Mouse (Mus musculus): ENCODE results near the gene Mfsd5. TPM values are rescaled to one million over a fixed set of nuclear protein-coding genes. Genes with fewer than 3 reads are reported as not detected.
A peak's percentile ranks its signal among the peaks of the same experiment; 100 is the strongest.

Gene Mfsd5
- total and polyA plus RNA-seq, 2 experiments from 2014 or later, result 59.3 to 63.5 TPM

- Histone ChIP-seq H3K27me3 (ENCODE audit: insufficient read depth, low read length) (peaks cover 25% of the 10 kb centered on the region), H3K9me3 (ENCODE audit: low read length) (no peaks in the 10 kb centered on the region), H3K36me3 (ENCODE audit: insufficient read depth, low read length) (no peaks in the 10 kb centered on the region), H3K4me1 (ENCODE audit: insufficient read depth, low read length) (peaks cover 8% of the 10 kb centered on the region; the same call in 1 of the 2 replicates), H3K9ac (replicated peaks; ENCODE audit: low read length, poor library complexity, severe bottlenecking) (peak overlapping the region; percentile 69), H3K4me3 (ENCODE audit: low read depth, low read length) (peak overlapping the region; percentile 50), H3K27ac (ENCODE audit: low read depth, low read length) (peak overlapping the region; percentile 48), H3K4me2 (ENCODE audit: low read depth, low read length, poor library complexity, severe bottlenecking) (peak overlapping the region; percentile 93)
- ATAC-seq (ENCODE audit: low FRiP score), result peak; percentile 81
- TF ChIP-seq CTCF (IDR thresholded peaks at IDR 0.05), result no peak
- DNase-seq (ENCODE audit: low spot score), result peak; percentile 82
- WGBS, result 1% methylated on average over 38 of the region's 44 CpGs
Observed at GRCm38 (mm10) chr15:102245891-102246741, 33.1 kb upstream of the Mfsd5 start.

DNA sequence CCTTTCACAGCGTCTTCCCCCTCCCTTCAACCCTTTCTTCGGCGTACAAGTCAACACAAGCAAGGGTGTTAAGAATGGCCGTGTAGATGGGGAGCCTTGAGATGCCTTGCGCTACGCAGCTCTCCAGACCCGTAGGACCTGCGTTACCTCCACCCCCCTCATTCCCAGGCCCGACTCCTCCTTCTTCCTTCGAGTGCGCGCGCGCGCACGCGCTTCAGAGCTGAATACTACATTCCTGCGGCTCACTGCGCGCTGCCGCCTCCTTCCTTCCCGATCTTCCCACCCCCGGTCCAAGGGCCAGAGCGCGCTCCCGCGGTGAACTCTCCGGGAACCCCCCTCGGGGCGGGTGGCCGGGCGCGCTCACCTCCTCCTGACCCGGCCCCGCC, 32.4 kb upstream of the Mfsd5 start:
- WGBS, result 0% methylated on average over 31 of the region's 35 CpGs
- H3K4me3 ChIP-seq (ENCODE audit: low read depth, low read length), result peak overlapping the region; percentile 50
- peaks cover 25% of the 10 kb centered on the region for H3K27me3 ChIP-seq (ENCODE audit: insufficient read depth, low read length)
- ATAC-seq (ENCODE audit: low FRiP score) (peak; percentile 78), DNase-seq (ENCODE audit: low spot score) (peak; percentile 94)
- H3K4me2 ChIP-seq (ENCODE audit: low read depth, low read length, poor library complexity, severe bottlenecking), result peak overlapping the region; percentile 93
- H3K9ac ChIP-seq (replicated peaks; ENCODE audit: low read length, poor library complexity, severe bottlenecking), result peak overlapping the region; percentile 69
- no peaks in the 10 kb centered on the region for H3K9me3 ChIP-seq (ENCODE audit: low read length)
- H3K4me1 ChIP-seq (ENCODE audit: insufficient read depth, low read length), result peaks cover 8% of the 10 kb centered on the region; the same call in 1 of the 2 replicates
- peak overlapping the region; percentile 59 for H3K27ac ChIP-seq (ENCODE audit: low read depth, low read length)
- no peak for TF ChIP-seq CTCF (IDR thresholded peaks at IDR 0.05)
- no peaks in the 10 kb centered on the region for H3K36me3 ChIP-seq (ENCODE audit: insufficient read depth, low read length)

- WGBS, result under 1% methylated on average over 51 of the region's 65 CpGs
- peak overlapping the region; percentile 93 for H3K4me2 ChIP-seq (ENCODE audit: low read depth, low read length, poor library complexity, severe bottlenecking)
- H3K27ac ChIP-seq (ENCODE audit: low read depth, low read length), result peak overlapping the region; percentile 59
- no peaks in the 10 kb centered on the region for H3K36me3 ChIP-seq (ENCODE audit: insufficient read depth, low read length)
- H3K27me3 ChIP-seq (ENCODE audit: insufficient read depth, low read length), result peaks cover 25% of the 10 kb centered on the region
- peak; percentile 14; the same call in 1 of the 2 replicates for ATAC-seq (ENCODE audit: low FRiP score)
- H3K9ac ChIP-seq (replicated peaks; ENCODE audit: low read length, poor library complexity, severe bottlenecking), result peak overlapping the region; percentile 69
- no peak for TF ChIP-seq CTCF (IDR thresholded peaks at IDR 0.05)
- peak; percentile 26 for DNase-seq (ENCODE audit: low spot score)
- peak overlapping the region; percentile 50 for H3K4me3 ChIP-seq (ENCODE audit: low read depth, low read length)
- H3K9me3 ChIP-seq (ENCODE audit: low read length), result no peaks in the 10 kb centered on the region
- peaks cover 8% of the 10 kb centered on the region; the same call in 1 of the 2 replicates for H3K4me1 ChIP-seq (ENCODE audit: insufficient read depth, low read length)
Observed at GRCm38 (mm10) chr15:102247252-102248130, 31.8 kb upstream of the Mfsd5 start.

DNA sequence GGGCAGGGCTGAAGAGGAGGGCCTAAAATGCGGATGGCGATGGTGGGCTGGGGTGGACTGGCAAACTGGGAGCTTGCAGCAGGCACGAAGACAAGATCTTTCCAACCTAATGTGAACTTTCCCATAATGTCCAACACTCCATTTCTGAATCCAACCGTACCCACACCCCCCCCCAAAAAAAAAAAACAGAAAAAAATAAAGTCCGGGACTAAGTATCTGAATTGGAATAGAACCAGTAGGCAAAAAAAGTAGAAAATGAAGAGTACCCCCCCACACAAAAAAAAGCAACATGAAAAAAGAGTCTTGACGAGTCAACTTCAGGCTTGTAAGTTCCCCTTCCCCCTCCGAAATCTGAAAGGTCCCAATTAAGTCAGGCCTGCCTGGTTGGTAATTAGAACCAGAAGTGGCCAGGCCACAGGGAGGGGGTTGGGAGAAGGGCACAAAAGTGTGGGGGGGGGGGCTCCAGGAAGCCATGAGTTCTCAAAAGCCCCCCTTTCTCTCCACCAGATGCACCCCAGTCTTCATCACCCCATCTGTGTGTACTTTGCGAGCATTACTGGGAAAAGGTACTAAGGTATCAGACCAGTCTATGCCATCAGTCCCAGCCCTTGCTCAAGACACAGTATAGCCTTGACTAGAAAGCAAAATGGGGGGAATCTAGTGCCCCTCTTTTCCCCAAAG, 31.0 kb upstream of the Mfsd5 start:
- Histone ChIP-seq H3K4me1 (ENCODE audit: insufficient read depth, low read length) (peaks cover 6% of the 10 kb centered on the region; the same call in 1 of the 2 replicates), H3K27me3 (ENCODE audit: insufficient read depth, low read length) (peaks cover 23% of the 10 kb centered on the region), H3K4me2 (ENCODE audit: low read depth, low read length, poor library complexity, severe bottlenecking) (peak overlapping the region; percentile 93), H3K36me3 (ENCODE audit: insufficient read depth, low read length) (no peaks in the 10 kb centered on the region), H3K27ac (ENCODE audit: low read depth, low read length) (no peak overlapping the region), H3K9ac (replicated peaks; ENCODE audit: low read length, poor library complexity, severe bottlenecking) (no peak overlapping the region; the same call in 1 of the 2 replicates), H3K9me3 (ENCODE audit: low read length) (no peaks in the 10 kb centered on the region), H3K4me3 (ENCODE audit: low read depth, low read length) (peak overlapping the region; percentile 50)
- no peak for TF ChIP-seq CTCF (IDR thresholded peaks at IDR 0.05)
- ATAC-seq (ENCODE audit: low FRiP score) (no peak), DNase-seq (ENCODE audit: low spot score) (no peak)
- WGBS, result 12% methylated on average over 8 of the region's 8 CpGs

DNA sequence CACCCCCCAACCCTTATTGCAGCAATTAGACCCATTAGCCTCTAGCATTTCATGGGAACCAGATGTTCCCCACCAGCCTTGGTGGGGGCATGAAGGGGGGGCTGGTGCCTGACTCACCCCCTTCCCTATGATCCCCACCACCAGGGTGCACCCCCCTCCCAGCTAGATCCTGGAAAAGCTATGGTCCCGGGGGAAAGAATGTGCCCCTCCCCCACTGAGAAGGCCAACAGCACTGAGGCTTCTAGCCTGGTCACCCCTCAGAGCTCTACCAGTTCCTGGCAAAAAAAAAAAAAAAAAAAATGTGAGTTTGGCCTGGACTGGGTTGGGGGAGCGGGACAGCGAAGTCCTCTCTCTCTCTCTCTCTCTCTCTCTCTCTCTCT, 30.5 kb upstream of the Mfsd5 start:
- H3K4me3 ChIP-seq (ENCODE audit: low read depth, low read length), result no peak overlapping the region
- H3K4me1 ChIP-seq (ENCODE audit: insufficient read depth, low read length), result peaks cover 3% of the 10 kb centered on the region; the same call in 1 of the 2 replicates
- WGBS, result 8% methylated on average over 3 of the region's 3 CpGs
- H3K9ac ChIP-seq (replicated peaks; ENCODE audit: low read length, poor library complexity, severe bottlenecking), result no peak overlapping the region
- TF ChIP-seq CTCF (IDR thresholded peaks at IDR 0.05), result no peak
- DNase-seq (ENCODE audit: low spot score), result no peak
- no peaks in the 10 kb centered on the region for H3K36me3 ChIP-seq (ENCODE audit: insufficient read depth, low read length)
- no peak for ATAC-seq (ENCODE audit: low FRiP score)
- H3K9me3 ChIP-seq (ENCODE audit: low read length), result no peaks in the 10 kb centered on the region
- H3K27me3 ChIP-seq (ENCODE audit: insufficient read depth, low read length), result peaks cover 17% of the 10 kb centered on the region
- no peak overlapping the region for H3K4me2 ChIP-seq (ENCODE audit: low read depth, low read length, poor library complexity, severe bottlenecking)
- H3K27ac ChIP-seq (ENCODE audit: low read depth, low read length), result no peak overlapping the region

All from midbrain, postnatal 0 days (tissue).